Mouse (Mus musculus) colon, adult 2 months (tissue): ENCODE results near the gene Pcyt1a. TPM values are rescaled to one million over a fixed set of nuclear protein-coding genes. Genes with fewer than 3 reads are reported as not detected.

Experiments used
- polyA plus RNA-seq: library from polyadenylated mRNA; depleted of rRNA; stranded (reverse); fragments of >200 nt; gene quantifications from 2 replicates; pipeline ENCODE4 v1.2.3, GENCODE M21; 2012; rRNA removed

The Pcyt1a gene
- polyA plus RNA-seq: 22.7 and 30.3 TPM in 2 replicates

DNA sequence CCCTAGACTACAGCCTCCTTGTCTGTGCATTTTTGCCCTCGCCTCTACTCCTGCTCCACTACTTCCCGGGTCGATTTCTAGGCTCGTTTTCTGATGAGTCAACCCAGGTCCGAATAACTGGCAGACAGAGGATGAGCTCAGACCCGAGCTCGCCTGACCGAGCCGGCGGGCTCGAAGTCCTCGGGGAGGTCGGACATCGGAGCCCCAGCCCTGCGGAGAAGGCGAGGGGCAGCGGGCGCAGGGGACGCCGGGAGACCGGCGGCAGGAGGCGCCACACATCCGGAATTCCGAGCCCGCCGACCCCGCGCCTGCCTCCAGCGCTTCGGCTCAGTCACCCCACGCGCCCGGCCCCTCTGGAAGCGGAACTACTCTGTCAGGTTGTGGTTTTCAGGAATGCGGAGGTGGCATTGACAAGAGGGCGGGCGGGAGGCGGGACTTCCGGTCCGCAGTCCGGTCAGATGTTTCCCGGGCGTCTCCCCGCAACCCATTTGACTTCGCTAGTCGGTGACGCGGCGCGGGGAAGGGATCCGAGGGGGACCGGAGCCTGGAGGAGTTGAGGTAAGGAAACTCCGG, at the start of gene Pcyt1a:
Gene Pcyt1a (plus strand): TSS at position 448 of the 573 bp plus-strand sequence.

DNA sequence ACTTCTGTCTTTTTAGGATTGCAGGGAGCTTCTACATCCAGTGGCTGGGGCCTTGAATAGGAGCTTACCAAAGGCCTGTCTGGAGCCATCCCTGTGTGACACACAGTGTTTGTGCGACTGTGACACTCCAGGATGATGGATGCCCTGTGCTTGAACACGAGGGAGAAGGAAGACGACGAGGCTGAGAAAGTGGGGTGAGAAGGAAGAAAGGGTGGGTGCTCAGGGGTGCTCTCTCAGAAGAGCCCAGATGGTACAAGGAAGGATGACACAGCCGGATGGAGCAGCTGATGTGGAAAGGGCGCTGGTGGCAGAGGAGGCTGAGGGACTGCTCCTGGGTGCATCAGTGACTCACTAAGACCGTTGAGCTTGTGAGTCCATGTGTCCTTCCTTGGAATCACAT, 30.5 kb upstream of the Pcyt1a start, which contains the start of gene Tm4sf19:
Gene Tm4sf19 (plus strand): TSS at position 240 of the 400 bp plus-strand sequence.

DNA sequence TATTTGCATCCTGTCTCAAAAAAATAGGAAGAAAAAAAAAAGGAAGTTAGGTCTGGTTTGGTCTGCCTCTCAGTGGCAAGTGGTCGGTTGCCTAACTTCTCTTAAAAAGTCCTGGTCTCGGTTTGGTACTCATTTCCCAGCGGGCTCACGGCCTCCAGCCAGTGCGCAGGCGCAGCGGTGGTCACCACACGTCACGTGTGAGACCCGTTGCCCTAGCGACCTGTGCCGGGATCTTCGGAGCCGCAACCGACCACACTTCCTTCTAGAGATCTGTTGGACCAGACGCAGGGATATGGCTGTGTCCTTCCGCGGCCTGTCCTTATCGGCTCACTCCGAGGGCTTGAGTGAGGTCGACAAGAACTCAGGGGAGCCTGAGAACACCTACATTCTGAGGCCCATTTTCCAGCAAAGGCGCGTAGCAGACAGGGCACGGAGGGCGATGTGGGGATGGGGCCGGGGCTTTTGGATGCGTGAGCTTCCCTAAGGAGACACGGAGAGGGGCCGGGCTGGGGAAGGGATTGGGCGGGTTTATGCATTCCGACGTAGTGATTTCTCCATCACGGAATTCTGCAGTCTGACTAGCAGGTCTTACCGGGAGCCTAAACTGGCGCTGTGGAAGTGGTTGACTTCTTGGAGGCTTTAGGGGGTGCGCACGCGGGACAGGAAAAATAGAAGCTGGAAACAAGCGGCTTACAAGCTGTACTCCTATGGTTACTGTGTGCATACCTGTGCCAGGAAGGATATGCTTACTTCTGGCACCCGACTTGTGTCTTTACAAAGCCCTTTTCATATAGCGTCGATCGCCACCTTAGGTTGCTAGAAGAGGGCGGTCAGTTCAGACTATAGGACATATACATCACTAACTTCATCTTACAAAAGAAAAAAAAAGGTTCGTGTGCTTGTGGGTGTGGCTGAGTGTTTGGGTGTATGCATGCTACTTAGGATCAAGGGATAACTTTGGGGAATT, 10.9 kb upstream of the Pcyt1a start, which contains the start of gene Tctex1d2:
Gene Tctex1d2 (plus strand): TSS at position 186 of the 967 bp plus-strand sequence.

DNA sequence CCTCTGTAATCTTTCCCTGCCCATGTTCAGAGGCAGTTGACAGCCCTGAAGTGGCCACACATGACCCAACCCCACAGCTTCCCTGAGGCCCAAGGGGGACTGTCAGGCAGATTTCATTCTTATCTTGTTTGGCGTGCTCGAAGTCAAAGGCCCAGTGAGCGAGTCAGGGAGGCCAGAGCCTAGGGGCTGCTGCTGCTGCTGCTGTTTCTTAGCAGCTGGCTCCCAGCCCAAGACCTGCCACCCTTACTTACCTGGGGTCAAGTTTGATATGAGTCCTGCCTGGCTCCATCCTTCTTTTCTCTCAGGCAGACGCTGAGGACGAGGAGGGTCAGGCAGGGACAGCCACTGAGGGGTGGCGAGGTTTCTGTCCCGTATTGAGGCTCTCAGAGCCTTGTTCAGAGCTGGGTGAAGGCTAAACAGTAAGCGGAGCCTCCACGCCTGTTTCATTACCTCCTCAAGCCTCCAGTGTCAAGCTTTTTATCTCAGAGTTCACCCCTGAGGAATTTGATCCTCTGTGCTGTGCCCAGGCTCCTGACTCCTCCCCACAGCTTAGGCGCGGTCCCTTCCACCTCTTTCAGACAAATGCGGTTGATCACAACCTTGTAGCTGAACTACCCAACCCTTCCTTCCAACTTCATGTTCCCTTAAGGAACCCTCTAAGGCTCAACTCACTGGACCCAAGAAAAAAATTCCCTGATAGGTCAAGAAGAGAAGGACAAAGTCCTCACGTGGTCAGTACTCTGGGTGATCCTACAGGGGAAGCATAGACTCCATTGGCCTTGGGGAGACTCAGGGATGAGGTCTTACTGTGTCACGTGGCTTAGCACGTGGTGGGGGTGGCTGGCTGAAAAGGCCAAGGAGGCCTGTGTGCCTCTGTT, 56.8 kb downstream of the Pcyt1a start, which contains the start of gene Slc51a:
Gene Slc51a (minus strand): TSS at position 646 of the 878 bp plus-strand sequence.

DNA sequence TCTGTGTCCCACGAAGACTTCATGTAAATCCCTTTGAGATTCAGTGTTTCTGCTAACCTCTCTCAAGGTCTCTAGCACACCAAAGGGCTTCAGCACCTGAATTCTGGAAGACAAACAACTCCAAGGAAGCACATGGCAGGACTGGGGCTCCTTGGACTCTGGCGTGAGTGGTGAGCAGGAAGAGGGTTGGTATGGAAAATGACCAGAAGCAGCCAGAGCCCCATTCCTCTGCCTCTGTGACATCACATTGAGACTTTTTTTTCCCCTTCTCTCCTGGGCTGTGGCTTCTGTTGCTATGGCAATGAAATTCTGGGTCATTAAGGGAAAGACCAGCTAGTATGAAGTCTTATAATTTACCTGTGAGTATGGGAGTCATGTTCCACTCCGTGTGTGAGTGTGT, 65.2 kb downstream of the Pcyt1a start, which contains the start of gene Zdhhc19:
Gene Zdhhc19 (plus strand): TSS at position 301 of the 400 bp plus-strand sequence.

Other genes starting within 250 kb of the Pcyt1a start
- gene Fbxo45, start 183.8 kb upstream of the Pcyt1a start, polyA plus RNA-seq: 4.0 and 4.5 TPM in 2 replicates
- gene Wdr53, start 183.7 kb upstream of the Pcyt1a start, polyA plus RNA-seq: 3.0 and 3.3 TPM in 2 replicates
- gene Smco1, start 159.5 kb upstream of the Pcyt1a start, polyA plus RNA-seq: not detected in 2 replicates
- 8.0 and 10.4 TPM in 2 replicates for gene Rnf168, start 153.5 kb upstream of the Pcyt1a start, polyA plus RNA-seq
- 5.5 and 7.8 TPM in 2 replicates for gene Ubxn7, start 98.7 kb upstream of the Pcyt1a start, polyA plus RNA-seq
- 0.12 and 0.37 TPM in 2 replicates for gene Tm4sf19, start 30.4 kb upstream of the Pcyt1a start, polyA plus RNA-seq
- 1.0 and 1.5 TPM in 2 replicates for gene Tctex1d2, start 11.2 kb upstream of the Pcyt1a start, polyA plus RNA-seq
- gene Slc51a, start 57.0 kb downstream of the Pcyt1a start, polyA plus RNA-seq: 14.4 and 76.4 TPM in 2 replicates
- 0.24 TPM in 1 of 2 replicates, not detected in the other for gene Zdhhc19, start 65.3 kb downstream of the Pcyt1a start, polyA plus RNA-seq
- 6.8 and 7.8 TPM in 2 replicates for gene Tfrc, start 178.0 kb downstream of the Pcyt1a start, polyA plus RNA-seq
- gene Tnk2, start 213.0 kb downstream of the Pcyt1a start, polyA plus RNA-seq: 185 and 246 TPM in 2 replicates